ENCODE assay signal across 8 mouse cellular contexts in the genomic region with DNA sequence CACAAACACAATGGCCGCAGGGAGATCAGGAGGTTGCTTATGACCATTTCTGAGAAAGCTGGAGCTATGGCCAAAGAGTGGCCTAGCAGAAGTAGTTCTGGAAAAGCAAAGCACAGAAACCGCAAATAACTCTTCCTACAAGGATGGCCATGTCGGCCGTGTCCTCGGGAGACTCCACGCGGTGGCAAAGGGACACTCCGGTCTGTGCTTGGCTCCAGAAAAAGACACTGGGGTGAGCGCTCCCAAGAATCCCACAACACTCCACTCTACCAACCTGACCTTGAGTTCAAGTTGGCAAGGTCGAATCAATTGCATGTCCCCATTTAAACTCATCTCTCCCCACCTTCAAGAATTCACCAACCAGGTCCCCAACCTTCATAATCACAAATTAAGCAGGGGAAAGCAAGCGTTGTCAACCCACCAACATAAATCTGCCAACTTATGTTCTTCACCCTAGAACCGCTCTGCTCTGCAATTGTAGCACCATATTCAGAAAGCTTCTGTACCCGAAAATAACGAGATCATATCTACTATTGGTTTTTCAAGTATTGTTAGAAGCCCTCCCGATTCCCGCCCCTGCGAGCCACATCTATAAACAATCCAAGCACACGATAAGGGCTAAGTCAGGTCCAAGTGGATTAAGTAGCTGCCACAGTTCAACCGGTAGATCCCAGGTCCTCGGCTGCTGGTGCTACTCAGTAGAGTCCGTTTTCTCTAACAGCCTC. TPM values are rescaled to one million over a fixed set of nuclear protein-coding genes. Genes with fewer than 3 reads are reported as not detected.
DNase-seq lines count a peak whose midpoint lies in the region; ATAC-seq and TF ChIP-seq lines count a peak whose summit lies in the region.

No protein-coding gene starts in this region.

- WGBS in embryonic facial prominence, embryonic 11.5 days: 17% methylated on average over 21 of the region's 21 CpGs
- WGBS in liver, embryonic 14.5 days (ENCODE audit: insufficient replicate concordance): 8% methylated on average over 21 of the region's 21 CpGs
- WGBS in stomach, embryonic 16.5 days: 13% methylated on average over 21 of the region's 21 CpGs

- TF ChIP-seq CTCF in liver, embryonic 14.5 days (IDR thresholded peaks at IDR 0.05; ENCODE audit: low read depth): peak; percentile 43

- in situ Hi-C loops in ES-E14 (cut with MboI; ENCODE audit: low sequenced_read_pairs in 2 of 2, unreplicated experiment in 2 of 2): no loop called here

- H3K4me1 ChIP-seq in ES-E14 (ENCODE audit: control insufficient read depth in 2 of 2, insufficient read depth in 2 of 2, low read length in 2 of 2, poor library complexity in 1 of 2): peaks cover 0 to 17% of the 10 kb centered on the region in 2 experiments; a peak in 2 of 4 replicates
- H3K4me1 ChIP-seq in embryonic facial prominence, embryonic 11.5 days (ENCODE audit: control insufficient read depth, insufficient read depth, low read length): no peaks in the 10 kb centered on the region
- H3K4me1 ChIP-seq in liver, embryonic 14.5 days (replicated peaks; ENCODE audit: control insufficient read depth in 2 of 2, insufficient read depth in 2 of 2, low read length in 1 of 2): peaks cover 0 to 25% of the 10 kb centered on the region in 2 experiments
- H3K4me1 ChIP-seq in stomach, embryonic 16.5 days (ENCODE audit: control insufficient read depth, insufficient read depth, low read length): peaks cover 8% of the 10 kb centered on the region

- H3K27me3 ChIP-seq in embryonic facial prominence, embryonic 11.5 days (ENCODE audit: control insufficient read depth, insufficient read depth, low read length): no peaks in the 10 kb centered on the region
- no peaks in the 10 kb centered on the region for H3K27me3 ChIP-seq in liver, embryonic 14.5 days (ENCODE audit: control insufficient read depth, insufficient read depth, low read length)
- H3K27me3 ChIP-seq in stomach, embryonic 16.5 days (ENCODE audit: control insufficient read depth, insufficient read depth, low read length): no peaks in the 10 kb centered on the region

- no peak for ATAC-seq in embryonic facial prominence, embryonic 11.5 days (replicated peaks; ENCODE audit: insufficient number of reproducible peaks, low FRiP score, low TSS enrichment, low read depth)
- ATAC-seq in liver, embryonic 14.5 days (ENCODE audit: insufficient read depth): no peak
- no peak for ATAC-seq in stomach, embryonic 16.5 days (ENCODE audit: insufficient read depth, low FRiP score)

- peak overlapping the region; percentile 84 for H3K4me2 ChIP-seq in embryonic facial prominence, embryonic 11.5 days (ENCODE audit: low read depth, low read length)
- peak overlapping the region; percentile 82 for H3K4me2 ChIP-seq in liver, embryonic 14.5 days (ENCODE audit: low read depth)
- H3K4me2 ChIP-seq in stomach, embryonic 16.5 days (ENCODE audit: low read depth, low read length): peak overlapping the region; percentile 95

- intact Hi-C loops in heart, postnatal 36 days (cut with DNase I): loop anchor here (5.0 kb wide), 1 partner anchor 66 kb away; a partner anchor contains a TSS

- H3K4me3 ChIP-seq in ES-E14 (ENCODE audit: insufficient read depth in 1 of 2, low read depth in 1 of 2, low read length in 2 of 2, poor library complexity in 1 of 2, severe bottlenecking in 1 of 2): peak overlapping the region; percentile 74 to 83
- peak overlapping the region; percentile 58 for H3K4me3 ChIP-seq in embryonic facial prominence, embryonic 11.5 days (ENCODE audit: low read depth, low read length)
- peak overlapping the region; percentile 82 to 88 for H3K4me3 ChIP-seq in liver, embryonic 14.5 days (ENCODE audit: insufficient read depth in 1 of 2, low read depth in 2 of 2, low read length in 2 of 2)
- H3K4me3 ChIP-seq in stomach, embryonic 16.5 days (replicated peaks; ENCODE audit: low read length): peak overlapping the region; percentile 69

- peak; percentile 50 for DNase-seq in embryo, embryonic 10 days (ENCODE audit: low spot score)
- no peak for DNase-seq in embryo, embryonic 11 days
- DNase-seq in ES-E14 (ENCODE audit: low read depth, low spot score): no peak
- peak; percentile 47 for DNase-seq in embryonic facial prominence, embryonic 11.5 days (ENCODE audit: low spot score)
- DNase-seq in heart, postnatal 36 days: peak; percentile 24 to 26
- DNase-seq in liver, embryonic 14.5 days (ENCODE audit: low read depth in 3 of 3, low spot score in 3 of 3): no peak
- DNase-seq in layer of hippocampus, postnatal 14 days (ENCODE audit: low spot score in 2 of 2): no peak

- H3K9me3 ChIP-seq in ES-E14 (ENCODE audit: control insufficient read depth, insufficient read depth, low read depth, low read length): no peaks in the 10 kb centered on the region
- H3K9me3 ChIP-seq in embryonic facial prominence, embryonic 11.5 days (replicated peaks; ENCODE audit: control insufficient read depth, low read length): no peaks in the 10 kb centered on the region
- H3K9me3 ChIP-seq in liver, embryonic 14.5 days (ENCODE audit: control insufficient read depth, low read length): no peaks in the 10 kb centered on the region
- no peaks in the 10 kb centered on the region for H3K9me3 ChIP-seq in stomach, embryonic 16.5 days (replicated peaks; ENCODE audit: control insufficient read depth, low read length)

- TF ChIP-seq EP300 in liver, embryonic 14.5 days (IDR thresholded peaks at IDR 0.05; ENCODE audit: low read depth): no peak

- no peak overlapping the region for H3K27ac ChIP-seq in ES-E14 (ENCODE audit: insufficient read depth, low read depth, low read length, poor library complexity, severe bottlenecking)
- no peak overlapping the region for H3K27ac ChIP-seq in embryonic facial prominence, embryonic 11.5 days (replicated peaks; ENCODE audit: low read depth, low read length)
- H3K27ac ChIP-seq in liver, embryonic 14.5 days: no peak overlapping the region; the same call in 1 of the 2 replicates
- no peak overlapping the region for H3K27ac ChIP-seq in stomach, embryonic 16.5 days (ENCODE audit: low read length)

- H3K36me3 ChIP-seq in ES-E14 (ENCODE audit: control insufficient read depth, insufficient read depth, low read length, poor library complexity, severe bottlenecking): no peaks in the 10 kb centered on the region
- H3K36me3 ChIP-seq in embryonic facial prominence, embryonic 11.5 days (replicated peaks; ENCODE audit: control insufficient read depth, insufficient read depth, low read depth, low read length): no peaks in the 10 kb centered on the region
- no peaks in the 10 kb centered on the region for H3K36me3 ChIP-seq in liver, embryonic 14.5 days (replicated peaks; ENCODE audit: control insufficient read depth, insufficient read depth, low read depth)
- no peaks in the 10 kb centered on the region for H3K36me3 ChIP-seq in stomach, embryonic 16.5 days (ENCODE audit: control insufficient read depth, insufficient read depth, low read length)

- H3K9ac ChIP-seq in ES-E14 (ENCODE audit: insufficient read depth, low read depth, low read length, poor library complexity, severe bottlenecking): peak overlapping the region; percentile 60
- peak overlapping the region; percentile 64 for H3K9ac ChIP-seq in embryonic facial prominence, embryonic 11.5 days (replicated peaks; ENCODE audit: low read length)
- peak overlapping the region; percentile 73 for H3K9ac ChIP-seq in liver, embryonic 14.5 days (replicated peaks)
- peak overlapping the region; percentile 83 for H3K9ac ChIP-seq in stomach, embryonic 16.5 days (ENCODE audit: low read length)

TF ChIP-seq in ES-E14, 5 proteins besides CTCF, POLR2A, EP300 and RAD21:
- no peak for TF ChIP-seq ZC3H11A (IDR thresholded peaks at IDR 0.05; ENCODE audit: borderline replicate concordance, low read depth, low read length)
- no peak for TF ChIP-seq CHD2 (IDR thresholded peaks at IDR 0.05; ENCODE audit: low read depth, low read length)
- TF ChIP-seq MAFK (IDR thresholded peaks at IDR 0.05; ENCODE audit: insufficient read depth, low read depth, low read length): no peak
- TF ChIP-seq HCFC1 (IDR thresholded peaks at IDR 0.05; ENCODE audit: borderline replicate concordance, insufficient read depth, low read length): no peak
- no peak for TF ChIP-seq ZNF384 (IDR thresholded peaks at IDR 0.05; ENCODE audit: low read depth, low read length)

RNA-seq across cellular contexts. Expression of a gene that starts 1.4 kb away (rescaled TPM):
- 4.5 and 7.0 TPM in 2 replicates for total RNA-seq in ES-E14 (2012; rRNA removed)
- 5.1 and 5.3 TPM in 2 replicates for polyA plus RNA-seq in embryonic facial prominence, embryonic 11.5 days (2014; fragmentation: Nextera tagmentation; extraction: Ambion mirVana)
- 1 to 10 TPM; 5.0 to 7.7 TPM for total RNA-seq in heart, postnatal 36 days (2021)
- 5.2 and 5.4 TPM in 2 replicates for polyA plus RNA-seq in liver, embryonic 14.5 days (2012; rRNA removed)
- 2.9 and 3.4 TPM in 2 replicates for polyA plus RNA-seq in liver, embryonic 14.5 days (2014; fragmentation: Nextera tagmentation; extraction: Ambion mirVana)
- polyA plus RNA-seq in stomach, embryonic 16.5 days (2015; fragmentation: Nextera tagmentation; extraction: Ambion mirVana): 1.7 and 3.0 TPM in 2 replicates
- total RNA-seq in layer of hippocampus, postnatal 14 days (2021): 10 to 100 TPM; 18.2 to 20.9 TPM

RNA-seq across cellular contexts. Expression of a gene that starts 16.8 kb away (rescaled TPM):
- total RNA-seq in ES-E14 (2012; rRNA removed): 2.5 and 3.5 TPM in 2 replicates
- 7.9 and 8.7 TPM in 2 replicates for polyA plus RNA-seq in embryonic facial prominence, embryonic 11.5 days (2014; fragmentation: Nextera tagmentation; extraction: Ambion mirVana)
- 1 to 10 TPM; 4.6 to 6.2 TPM for total RNA-seq in heart, postnatal 36 days (2021)
- 3.0 and 3.4 TPM in 2 replicates for polyA plus RNA-seq in liver, embryonic 14.5 days (2012; rRNA removed)
- polyA plus RNA-seq in liver, embryonic 14.5 days (2014; fragmentation: Nextera tagmentation; extraction: Ambion mirVana): 9.9 and 10.2 TPM in 2 replicates
- 8.9 and 9.9 TPM in 2 replicates for polyA plus RNA-seq in stomach, embryonic 16.5 days (2015; fragmentation: Nextera tagmentation; extraction: Ambion mirVana)
- 10 to 100 TPM; 19.7 to 20.6 TPM for total RNA-seq in layer of hippocampus, postnatal 14 days (2021)

RNA-seq across cellular contexts. Expression of a gene that starts 44.7 kb away (rescaled TPM):
- 31.7 and 32.5 TPM in 2 replicates for total RNA-seq in ES-E14 (2012; rRNA removed)
- 47.6 and 48.1 TPM in 2 replicates for polyA plus RNA-seq in embryonic facial prominence, embryonic 11.5 days (2014; fragmentation: Nextera tagmentation; extraction: Ambion mirVana)
- total RNA-seq in heart, postnatal 36 days (2021): 1 to 10 TPM; 1.8 to 2.4 TPM
- polyA plus RNA-seq in liver, embryonic 14.5 days (2012; rRNA removed): 16.8 and 21.8 TPM in 2 replicates
- 29.5 and 30.0 TPM in 2 replicates for polyA plus RNA-seq in liver, embryonic 14.5 days (2014; fragmentation: Nextera tagmentation; extraction: Ambion mirVana)
- 18.8 and 20.3 TPM in 2 replicates for polyA plus RNA-seq in stomach, embryonic 16.5 days (2015; fragmentation: Nextera tagmentation; extraction: Ambion mirVana)
- 1 to 10 TPM; 3.5 to 4.1 TPM for total RNA-seq in layer of hippocampus, postnatal 14 days (2021)

RNA-seq across cellular contexts. Expression of a gene that starts 49.4 kb away (rescaled TPM):
- 48.6 and 55.6 TPM in 2 replicates for total RNA-seq in ES-E14 (2012; rRNA removed)
- polyA plus RNA-seq in embryonic facial prominence, embryonic 11.5 days (2014; fragmentation: Nextera tagmentation; extraction: Ambion mirVana): 14.0 and 14.5 TPM in 2 replicates
- 10 to 100 TPM; 17.0 to 17.3 TPM for total RNA-seq in heart, postnatal 36 days (2021)
- polyA plus RNA-seq in liver, embryonic 14.5 days (2012; rRNA removed): 4.8 and 6.0 TPM in 2 replicates
- polyA plus RNA-seq in liver, embryonic 14.5 days (2014; fragmentation: Nextera tagmentation; extraction: Ambion mirVana): 5.0 and 7.4 TPM in 2 replicates
- polyA plus RNA-seq in stomach, embryonic 16.5 days (2015; fragmentation: Nextera tagmentation; extraction: Ambion mirVana): 15.4 and 15.9 TPM in 2 replicates
- total RNA-seq in layer of hippocampus, postnatal 14 days (2021): 10 to 100 TPM; 33.4 to 34.0 TPM

Comparison
In these comparisons a context has a peak if more than half of its experiments do, and no peak if none do; other contexts are left out.
1. DNase-seq: peak in embryo, embryonic 10 days (single experiment), embryonic facial prominence, embryonic 11.5 days (single experiment) and heart, postnatal 36 days (2 of 2); none in embryo, embryonic 11 days (single experiment), ES-E14 (single experiment), liver, embryonic 14.5 days (0 of 3) and layer of hippocampus, postnatal 14 days (0 of 2).
2. Peak in every context shown above with its lines, with median percentiles within 50 percentile points of each other: H3K4me3 ChIP-seq, H3K9ac ChIP-seq and H3K4me2 ChIP-seq.